Mouse (Mus musculus) liver, embryonic 14.5 days (tissue): Measurements from ENCODE around the gene Atg4d. TPM values are rescaled to one million over a fixed set of nuclear protein-coding genes. Genes with fewer than 3 reads are reported as not detected.
"Not testable (repeated sequence)": the region's sequence is repeated elsewhere in the genome, so short reads cannot be mapped to it uniquely, and the experiment has no call there.

Experiments used
- ATAC-seq: fragments of 200-750 bp; cut with Nextera tagmentation; 2 replicates; pipeline ENCODE4 v1.8.0; 2017; ENCODE audit warnings: moderate number of reproducible peaks, mild to moderate bottlenecking, moderate library complexity; ENCODE audit not compliant: insufficient read depth
- DNase-seq, 3 experiments: peaks; one replicate each; pipeline ENCODE4 v3.0.0-alpha.2; 2012 to 2013; ENCODE audit warnings: low read depth in 3 of 3, low spot score in 3 of 3
- H3K27ac ChIP-seq: fragments of 300-500 bp; sonication (generic); 2 replicates; pipeline ENCODE4 v1.5.1; 2014; ENCODE audit warnings: moderate library complexity, mild to moderate bottlenecking, control low read depth, inconsistent platforms
- H3K27me3 ChIP-seq: fragments of 300-500 bp; sonication (generic); 2 replicates; pipeline ENCODE4 v1.6.1; 2014; ENCODE audit warnings: mild to moderate bottlenecking, low read length, moderate library complexity; ENCODE audit not compliant: control insufficient read depth, insufficient read depth
- H3K36me3 ChIP-seq: fragments of 300-500 bp; sonication (generic); replicated peaks from 2 replicates; pipeline ENCODE4 v1.6.1; 2014; ENCODE audit warnings: low read depth; ENCODE audit not compliant: control insufficient read depth, insufficient read depth
- H3K4me1 ChIP-seq, 2 experiments: fragments of 200-500 bp in 1 of 2; fragments of 300-500 bp in 1 of 2; sonication (generic) in 1 of 2; replicated peaks; 2 replicates each; pipeline ENCODE4 v1.6.1; 2012 to 2014; ENCODE audit warnings: antibody characterized with exemption in 1 of 2, inconsistent platforms in 1 of 2, low read length in 1 of 2; ENCODE audit not compliant: control insufficient read depth in 2 of 2, insufficient read depth in 2 of 2
- H3K4me2 ChIP-seq: fragments of 300-500 bp; sonication (generic); 2 replicates; pipeline ENCODE4 v1.6.1; 2014; ENCODE audit warnings: low read depth, mild to moderate bottlenecking, control low read depth, moderate library complexity
- H3K4me3 ChIP-seq, 2 experiments: fragments of 200-500 bp in 1 of 2; fragments of 300-500 bp in 1 of 2; sonication (generic) in 1 of 2; 2 replicates each; pipeline ENCODE4 v1.5.1; 2012 to 2014; ENCODE audit warnings: low read depth in 2 of 2, low read length in 2 of 2, mild to moderate bottlenecking in 2 of 2, control low read depth in 1 of 2, inconsistent platforms in 1 of 2, moderate library complexity in 1 of 2; ENCODE audit not compliant: insufficient read depth in 1 of 2
- H3K9ac ChIP-seq: fragments of 300-500 bp; sonication (generic); replicated peaks from 2 replicates; pipeline ENCODE4 v1.6.1; 2014; ENCODE audit warnings: mild to moderate bottlenecking, control low read depth, moderate library complexity
- H3K9me3 ChIP-seq: fragments of 300-500 bp; sonication (generic); 2 replicates; pipeline ENCODE4 v1.6.1; 2016; ENCODE audit warnings: low read length, mixed read lengths; ENCODE audit not compliant: control insufficient read depth
- CTCF ChIP-seq: IDR thresholded peaks from 2 replicates; pipeline ENCODE4 v1.5.1; 2016; ENCODE audit warnings: antibody characterized with exemption, low read depth, control low read depth
- EP300 ChIP-seq: IDR thresholded peaks from 2 replicates; pipeline ENCODE4 v1.6.1; 2016; ENCODE audit warnings: antibody characterized with exemption, low read depth
- WGBS: fragments of 180-500 bp; shearing (Covaris S2); extraction: QIAGEN DNeasy Blood & Tissue Kit; methylation state at CpG from one replicate; pipeline ENCODE4 v1.1.7; 2014; ENCODE audit not compliant: insufficient replicate concordance; 5-methylcytosine and 5-hydroxymethylcytosine counted together
- polyA plus RNA-seq, 2 experiments: library from polyadenylated mRNA; depleted of rRNA in 1 of 2; stranded (reverse) in 1 of 2; unstranded in 1 of 2; fragments of >200 nt; fragmentation: Nextera tagmentation in 1 of 2; extraction: Ambion mirVana in 1 of 2; gene quantifications; 2 replicates each; pipeline versions ENCODE4 v1.2.1 to v1.2.3; 2012 to 2014

The Atg4d gene
- polyA plus RNA-seq, 2 experiments: 38.9 to 69.3 TPM

DNA sequence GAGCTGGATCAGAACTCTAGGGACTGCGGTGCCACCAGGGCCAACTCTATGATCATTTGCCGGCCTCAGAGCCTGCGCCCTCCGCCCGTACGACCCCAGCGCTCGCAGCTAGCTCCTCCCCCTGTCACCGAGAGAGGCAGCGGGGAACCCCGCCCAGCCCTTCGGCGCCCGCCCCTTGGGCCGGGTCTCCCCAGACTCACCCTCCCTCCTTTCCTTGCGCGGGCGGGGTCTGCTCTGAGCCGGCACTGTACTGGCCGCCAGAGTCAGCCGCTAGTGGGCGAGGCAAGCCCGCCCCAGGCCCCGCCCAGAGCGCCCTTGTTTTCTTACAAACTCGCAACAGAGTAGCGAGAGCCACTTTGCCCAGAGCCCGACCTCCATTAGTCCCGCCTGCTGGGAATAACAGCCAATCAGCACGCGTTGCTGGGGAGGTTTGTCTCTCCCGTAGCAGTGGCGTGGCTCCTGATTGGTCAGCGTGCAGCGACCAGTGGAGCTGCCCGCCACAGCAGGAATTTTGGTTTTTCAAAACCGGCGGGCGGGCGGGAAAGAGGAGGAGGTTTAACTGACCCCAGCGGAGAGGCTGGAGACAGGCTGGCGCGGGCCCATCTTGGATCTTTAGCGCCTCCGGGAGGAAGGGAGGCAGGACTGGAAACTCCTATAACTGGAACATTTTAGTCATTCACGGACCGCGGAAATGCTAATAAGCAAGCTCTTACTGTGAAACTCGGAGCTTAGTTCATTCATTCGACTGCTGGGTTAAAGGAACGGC is 26.1 kb downstream of the Atg4d start, which contains the start of gene Cdkn2d:
Cdkn2d (minus strand) TSS at position 386 of the 766 bp plus-strand sequence.
- peak; percentile 100 for DNase-seq
- WGBS: under 1% methylated on average over 47 of the region's 51 CpGs
- H3K36me3 ChIP-seq: peaks cover 12% of the 10 kb centered on the region
- no peaks in the 10 kb centered on the region for H3K27me3 ChIP-seq
- peaks cover 26 to 27% of the 10 kb centered on the region in 2 experiments for H3K4me1 ChIP-seq
- no peaks in the 10 kb centered on the region for H3K9me3 ChIP-seq
- peak within 1 kb of the TSS; percentile 80 for H3K4me2 ChIP-seq
- peak; percentile 84 for ATAC-seq
- peak within 1 kb of the TSS; percentile 98 for H3K9ac ChIP-seq
- peak; percentile 58 for TF ChIP-seq EP300
- peak; percentile 63 for TF ChIP-seq CTCF
- H3K27ac ChIP-seq: peak within 1 kb of the TSS; percentile 99
- peak within 1 kb of the TSS; percentile 92 for H3K4me3 ChIP-seq

DNA sequence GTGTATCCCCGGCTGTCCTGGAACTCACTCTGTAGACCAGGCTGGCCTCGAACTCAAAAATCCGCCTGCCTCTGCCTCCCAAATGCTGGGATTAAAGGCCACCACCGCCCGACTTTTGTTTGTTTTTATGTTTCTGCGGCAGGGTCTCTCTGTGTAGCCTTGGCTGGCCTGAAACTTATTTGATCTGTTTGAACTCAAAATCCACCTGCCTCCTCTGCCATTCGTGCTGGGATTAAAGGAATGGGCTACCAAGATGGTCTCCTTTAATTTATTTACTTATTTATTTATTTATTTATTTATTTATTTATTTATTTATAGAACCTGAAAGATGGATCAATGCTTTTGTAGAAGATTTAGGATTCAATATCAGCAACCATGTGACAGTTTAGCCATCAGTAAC is 26.8 kb downstream of the Atg4d start:
- Histone ChIP-seq H3K4me3 (peak overlapping the region; percentile 90 to 92), H3K27ac (peak overlapping the region; percentile 99), H3K4me1 (peaks cover 19 to 21% of the 10 kb centered on the region in 2 experiments), H3K4me2 (peak overlapping the region; percentile 75), H3K9ac (peak overlapping the region; percentile 98), H3K36me3 (peaks cover 12% of the 10 kb centered on the region)
- not testable (repeated sequence) for ATAC-seq, DNase-seq, H3K27me3 ChIP-seq, H3K9me3 ChIP-seq
- 9% methylated on average over 7 of the region's 7 CpGs for WGBS

DNA sequence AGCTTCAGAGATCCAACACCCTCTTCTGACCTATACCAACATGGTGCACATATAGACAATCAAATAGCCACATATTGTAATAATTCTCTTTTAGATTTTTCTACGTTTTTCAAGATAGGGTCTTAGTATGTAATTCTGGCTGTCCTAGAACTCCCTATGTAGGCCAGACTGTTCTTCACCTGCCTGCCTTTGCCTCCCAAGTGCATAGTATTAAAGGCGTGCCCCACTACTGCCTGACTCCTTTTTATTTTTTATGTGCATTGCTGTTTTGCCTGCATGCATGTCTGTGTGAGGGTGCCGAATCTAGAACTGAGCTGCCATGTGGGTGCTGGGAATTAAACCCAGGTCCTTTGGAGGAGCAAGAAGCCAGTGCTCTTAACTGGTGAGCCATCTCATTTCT is 27.2 kb downstream of the Atg4d start:
- peak overlapping the region; percentile 75 for H3K4me2 ChIP-seq
- no peaks in the 10 kb centered on the region for H3K27me3 ChIP-seq
- DNase-seq: no peak
- no peak for TF ChIP-seq EP300
- no peak for TF ChIP-seq CTCF
- H3K4me3 ChIP-seq: peak overlapping the region; percentile 90 to 92
- H3K4me1 ChIP-seq: peaks cover 17% of the 10 kb centered on the region in 2 experiments
- H3K27ac ChIP-seq: peak overlapping the region; percentile 99
- 63% methylated on average over 3 of the region's 3 CpGs for WGBS
- peaks cover 12% of the 10 kb centered on the region for H3K36me3 ChIP-seq
- H3K9me3 ChIP-seq: no peaks in the 10 kb centered on the region
- ATAC-seq: no peak
- peak overlapping the region; percentile 98 for H3K9ac ChIP-seq

DNA sequence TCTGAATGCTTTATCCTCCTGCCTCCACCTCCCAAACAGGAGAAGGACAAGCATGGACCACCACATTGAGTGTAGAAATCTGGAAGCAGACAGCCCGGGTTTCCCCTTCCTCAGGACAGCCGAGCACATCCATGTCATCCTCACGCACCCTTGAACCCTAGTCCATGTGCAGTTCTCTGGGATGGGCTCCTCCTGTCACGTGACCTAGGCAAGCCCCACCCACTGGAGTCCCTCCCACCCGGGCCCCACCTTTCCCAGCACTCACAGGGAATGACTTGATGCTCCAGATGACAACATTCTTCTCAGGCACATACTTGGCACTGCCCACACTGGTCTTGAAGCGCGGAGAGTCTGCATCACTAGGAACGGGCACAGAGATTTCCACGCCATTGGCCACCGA is 33.9 kb downstream of the Atg4d start:
- 79% methylated on average over 10 of the region's 10 CpGs for WGBS
- no peak for DNase-seq

DNA sequence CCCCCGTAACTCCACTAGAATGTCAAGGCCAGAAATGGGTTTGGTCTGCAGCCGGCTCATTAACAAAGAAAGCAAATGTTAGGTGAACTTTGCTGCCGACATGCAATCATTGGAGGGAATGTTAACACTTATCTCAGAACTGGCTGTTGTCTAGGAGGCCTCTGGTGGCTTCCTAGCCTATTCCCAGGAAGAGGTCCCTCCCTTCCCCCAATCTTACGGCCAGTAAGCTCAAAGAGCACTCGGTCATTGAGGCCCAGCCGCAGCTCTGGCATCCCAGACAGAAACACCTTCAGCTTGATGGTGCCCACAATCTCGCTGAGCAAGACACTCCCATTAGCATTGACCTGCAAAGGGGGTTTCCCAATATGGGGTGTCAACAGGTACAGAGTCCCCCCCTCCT is 40.0 kb downstream of the Atg4d start:
- Histone ChIP-seq H3K4me1 (0 out of 4 replicates have a peak, but pooled peaks cover 0 to 2% of the 10 kb centered on the region in 2 experiments), H3K9me3 (no peaks in the 10 kb centered on the region), H3K27me3 (no peaks in the 10 kb centered on the region), H3K4me2 (no peak overlapping the region), H3K27ac (no peak overlapping the region), H3K36me3 (no peaks in the 10 kb centered on the region), H3K9ac (no peak overlapping the region), H3K4me3 (no peak overlapping the region)
- ATAC-seq (no peak), DNase-seq (no peak)
- no peak for TF ChIP-seq CTCF
- TF ChIP-seq EP300: no peak
- WGBS: 69% methylated on average over 7 of the region's 7 CpGs

More for the DNA sequence above, 33.9 kb downstream of the Atg4d start:
- H3K9me3 ChIP-seq: no peaks in the 10 kb centered on the region
- no peak overlapping the region for H3K4me2 ChIP-seq
- no peak overlapping the region for H3K4me3 ChIP-seq
- no peaks in the 10 kb centered on the region for H3K27me3 ChIP-seq
- no peak for TF ChIP-seq CTCF
- no peak for TF ChIP-seq EP300
- ATAC-seq: no peak
- no peak overlapping the region for H3K9ac ChIP-seq
- H3K27ac ChIP-seq: no peak overlapping the region
- H3K36me3 ChIP-seq: no peaks in the 10 kb centered on the region
- H3K4me1 ChIP-seq: no peaks in the 10 kb centered on the region
